Mouse (Mus musculus) brown adipose tissue, adult 24 weeks (tissue): ENCODE measurements around the gene Eef1akmt2. TPM values are rescaled to one million over a fixed set of nuclear protein-coding genes. Genes with fewer than 3 reads are reported as not detected.

Experiments used
- H3K27ac ChIP-seq: fragments of 200-500 bp; replicated peaks from 2 replicates; pipeline ENCODE4 v1.5.1; 2012; ENCODE audit warnings: low read depth, mild to moderate bottlenecking, low read length
- H3K4me1 ChIP-seq: fragments of 200-500 bp; 2 replicates; pipeline ENCODE4 v1.6.1; 2012; ENCODE audit warnings: low read length, mixed read lengths; ENCODE audit not compliant: control insufficient read depth, insufficient read depth, insufficient read length
- H3K4me3 ChIP-seq: fragments of 200-500 bp; 2 replicates; pipeline ENCODE4 v1.5.1; 2012; ENCODE audit warnings: low read depth, mild to moderate bottlenecking, low read length, moderate library complexity; ENCODE audit not compliant: insufficient read depth
- polyA plus RNA-seq: library from polyadenylated mRNA; stranded (reverse); fragments of >200 nt; gene quantifications from 2 replicates; pipeline ENCODE4 v1.2.4, GENCODE M21; 2012; ENCODE audit not compliant: missing spikeins, insufficient read depth, insufficient read length

Gene Eef1akmt2
- polyA plus RNA-seq, 1 experiment: 35.9 TPM

GRCm38 (mm10) chr7:132795141-132795540, 57.3 kb downstream of the Eef1akmt2 start:
- H3K27ac ChIP-seq: 0 out of 2 replicates have a peak overlapping the region, but pooled peaks have one; percentile 6
- H3K4me1 ChIP-seq: peaks cover 67% of the 10 kb centered on the region
- H3K4me3 ChIP-seq: no peak overlapping the region

- no peak overlapping the region for H3K4me3 ChIP-seq
- H3K27ac ChIP-seq: peak overlapping the region; percentile 55
- H3K4me1 ChIP-seq: peaks cover 67% of the 10 kb centered on the region
Measured at GRCm38 (mm10) chr7:132793467-132793866, 59.0 kb downstream of the Eef1akmt2 start.

GRCm38 (mm10) chr7:132790447-132791219, 61.8 kb downstream of the Eef1akmt2 start:
- peaks cover 72% of the 10 kb centered on the region for H3K4me1 ChIP-seq
- peak overlapping the region; percentile 52 for H3K27ac ChIP-seq
- no peak overlapping the region for H3K4me3 ChIP-seq

- Histone ChIP-seq H3K4me3 (no peak overlapping the region), H3K27ac (peak overlapping the region; percentile 89), H3K4me1 (peaks cover 78% of the 10 kb centered on the region)
Measured at GRCm38 (mm10) chr7:132788826-132789225, 63.6 kb downstream of the Eef1akmt2 start.

GRCm38 (mm10) chr7:132787496-132788190, 64.8 kb downstream of the Eef1akmt2 start:
- Histone ChIP-seq H3K27ac (peak overlapping the region; percentile 96), H3K4me1 (peaks cover 72% of the 10 kb centered on the region), H3K4me3 (no peak overlapping the region; the same call in 1 of the 2 replicates)

GRCm38 (mm10) chr7:132787022-132787421, 65.5 kb downstream of the Eef1akmt2 start:
- peaks cover 68% of the 10 kb centered on the region for H3K4me1 ChIP-seq
- no peak overlapping the region for H3K4me3 ChIP-seq
- H3K27ac ChIP-seq: peak overlapping the region; percentile 96

GRCm38 (mm10) chr7:132786522-132786921, 66.0 kb downstream of the Eef1akmt2 start:
- H3K4me3 ChIP-seq: no peak overlapping the region
- H3K4me1 ChIP-seq: peaks cover 68% of the 10 kb centered on the region
- H3K27ac ChIP-seq: peak overlapping the region; percentile 96

GRCm38 (mm10) chr7:132786011-132786410, 66.5 kb downstream of the Eef1akmt2 start:
- Histone ChIP-seq H3K27ac (peak overlapping the region; percentile 96), H3K4me3 (no peak overlapping the region), H3K4me1 (peaks cover 70% of the 10 kb centered on the region)

GRCm38 (mm10) chr7:132784101-132784500, 68.4 kb downstream of the Eef1akmt2 start:
- Histone ChIP-seq H3K27ac (peak overlapping the region; percentile 19), H3K4me1 (peaks cover 67% of the 10 kb centered on the region), H3K4me3 (no peak overlapping the region)

GRCm38 (mm10) chr7:132781850-132782249, 70.6 kb downstream of the Eef1akmt2 start:
- no peak overlapping the region for H3K4me3 ChIP-seq
- peaks cover 68% of the 10 kb centered on the region for H3K4me1 ChIP-seq
- H3K27ac ChIP-seq: peak overlapping the region; percentile 18; the same call in 1 of the 2 replicates

- Histone ChIP-seq H3K27ac (peak overlapping the region; percentile 42), H3K4me3 (no peak overlapping the region), H3K4me1 (peaks cover 69% of the 10 kb centered on the region)
Measured at GRCm38 (mm10) chr7:132781130-132781814, 71.2 kb downstream of the Eef1akmt2 start.

GRCm38 (mm10) chr7:132780611-132781010, 71.9 kb downstream of the Eef1akmt2 start:
- Histone ChIP-seq H3K27ac (peak overlapping the region; percentile 42), H3K4me3 (no peak overlapping the region), H3K4me1 (peaks cover 72% of the 10 kb centered on the region)

- H3K4me3 ChIP-seq: no peak overlapping the region
- H3K27ac ChIP-seq: no peak overlapping the region
- H3K4me1 ChIP-seq: peaks cover 75% of the 10 kb centered on the region
Measured at GRCm38 (mm10) chr7:132778630-132779029, 73.8 kb downstream of the Eef1akmt2 start.

GRCm38 (mm10) chr7:132777728-132778453, 74.6 kb downstream of the Eef1akmt2 start:
- H3K4me1 ChIP-seq: peaks cover 79% of the 10 kb centered on the region
- H3K4me3 ChIP-seq: no peak overlapping the region
- H3K27ac ChIP-seq: peak overlapping the region; percentile 90
